Mouse (Mus musculus) neural tube, embryonic 15.5 days (tissue): ENCODE measurements at regions not wholly inside any gene's neighbourhood (a gene's known extent, or its start where the extent isn't known, plus 50 kb on each side); places are given as distances from the start of the nearest gene placed in this dataset.

Source experiments
- ATAC-seq: fragments of 200-750 bp; cut with Nextera tagmentation; 2 replicates; pipeline ENCODE4 v1.8.0; 2017; ENCODE audit warnings: mild to moderate bottlenecking, moderate TSS enrichment, moderate library complexity; ENCODE audit not compliant: low FRiP score
- H3K27ac ChIP-seq: fragments of 300-500 bp; sonication (generic); replicated peaks from 2 replicates; pipeline ENCODE4 v1.5.1; 2015; ENCODE audit warnings: mild to moderate bottlenecking, inconsistent platforms
- H3K27me3 ChIP-seq: fragments of 300-500 bp; sonication (generic); replicated peaks from 2 replicates; pipeline ENCODE4 v1.6.1; 2015; ENCODE audit warnings: inconsistent platforms
- H3K36me3 ChIP-seq: fragments of 300-500 bp; sonication (generic); 2 replicates; pipeline ENCODE4 v1.6.1; 2015; ENCODE audit warnings: inconsistent platforms
- H3K4me1 ChIP-seq: fragments of 300-500 bp; sonication (generic); 2 replicates; pipeline ENCODE4 v1.6.1; 2015; ENCODE audit warnings: inconsistent platforms
- H3K4me2 ChIP-seq: fragments of 300-500 bp; sonication (generic); 2 replicates; pipeline ENCODE4 v1.6.1; 2015; ENCODE audit warnings: inconsistent platforms, mild to moderate bottlenecking, moderate library complexity
- H3K4me3 ChIP-seq: fragments of 300-500 bp; sonication (generic); replicated peaks from 2 replicates; pipeline ENCODE4 v1.5.1; 2015; ENCODE audit warnings: mild to moderate bottlenecking, inconsistent platforms
- H3K9ac ChIP-seq: fragments of 300-500 bp; sonication (generic); replicated peaks from 2 replicates; pipeline ENCODE4 v1.6.1; 2015; ENCODE audit warnings: mild to moderate bottlenecking, inconsistent platforms
- H3K9me3 ChIP-seq: fragments of 300-500 bp; sonication (generic); replicated peaks from 2 replicates; pipeline ENCODE4 v1.6.1; 2016; ENCODE audit warnings: inconsistent platforms
- WGBS: fragments of 180-500 bp; shearing (Covaris S2); methylation state at CpG from one replicate; pipeline ENCODE4 v1.1.7; 2015; ENCODE audit warnings: mixed read lengths; 5-methylcytosine and 5-hydroxymethylcytosine counted together

- Histone ChIP-seq H3K4me2 (no peak overlapping the region), H3K36me3 (no peaks in the 10 kb centered on the region), H3K9ac (no peak overlapping the region), H3K27ac (no peak overlapping the region), H3K4me3 (no peak overlapping the region), H3K9me3 (no peaks in the 10 kb centered on the region), H3K4me1 (no peaks in the 10 kb centered on the region), H3K27me3 (no peaks in the 10 kb centered on the region; the same call in 1 of the 2 replicates)
- no peak for ATAC-seq
- WGBS, result 59% methylated on average over 3 of the region's 3 CpGs
Observed at GRCm38 (mm10) chr1:190067181-190067580, 103.3 kb downstream of the Prox1 start.

- Histone ChIP-seq H3K27ac (no peak overlapping the region), H3K4me1 (no peaks in the 10 kb centered on the region), H3K36me3 (no peaks in the 10 kb centered on the region), H3K9ac (no peak overlapping the region), H3K9me3 (no peaks in the 10 kb centered on the region), H3K4me3 (no peak overlapping the region), H3K27me3 (no peaks in the 10 kb centered on the region; the same call in 1 of the 2 replicates), H3K4me2 (no peak overlapping the region)
- no peak for ATAC-seq
- WGBS, result 47% methylated on average over 9 of the region's 9 CpGs
Observed at GRCm38 (mm10) chr1:190066426-190066825, 104.1 kb downstream of the Prox1 start.

GRCm38 (mm10) chr1:190061560-190062295 is 108.8 kb downstream of the Prox1 start:
- Histone ChIP-seq H3K27ac (no peak overlapping the region), H3K4me2 (no peak overlapping the region), H3K9ac (no peak overlapping the region), H3K4me3 (no peak overlapping the region), H3K27me3 (no peaks in the 10 kb centered on the region), H3K9me3 (no peaks in the 10 kb centered on the region), H3K36me3 (no peaks in the 10 kb centered on the region), H3K4me1 (no peaks in the 10 kb centered on the region)
- 63% methylated on average over 9 of the region's 9 CpGs for WGBS
- ATAC-seq, result no peak

- no peak overlapping the region for H3K27ac ChIP-seq
- no peaks in the 10 kb centered on the region for H3K4me1 ChIP-seq
- H3K27me3 ChIP-seq, result no peaks in the 10 kb centered on the region
- no peaks in the 10 kb centered on the region for H3K9me3 ChIP-seq
- no peak overlapping the region for H3K4me3 ChIP-seq
- ATAC-seq, result no peak
- no peaks in the 10 kb centered on the region for H3K36me3 ChIP-seq
- no peak overlapping the region for H3K9ac ChIP-seq
- WGBS, result 79% methylated on average over 3 of the region's 3 CpGs
- H3K4me2 ChIP-seq, result no peak overlapping the region
Observed at GRCm38 (mm10) chr1:190059025-190059424, 111.5 kb downstream of the Prox1 start.

- 81% methylated on average over 2 of the region's 2 CpGs for WGBS
- no peak overlapping the region for H3K9ac ChIP-seq
- no peak overlapping the region for H3K4me2 ChIP-seq
- no peak overlapping the region for H3K4me3 ChIP-seq
- no peaks in the 10 kb centered on the region for H3K4me1 ChIP-seq
- no peak overlapping the region for H3K27ac ChIP-seq
- H3K9me3 ChIP-seq, result no peaks in the 10 kb centered on the region
- H3K36me3 ChIP-seq, result no peaks in the 10 kb centered on the region
- H3K27me3 ChIP-seq, result no peaks in the 10 kb centered on the region
- no peak for ATAC-seq
Observed at GRCm38 (mm10) chr1:190056931-190057330, 113.6 kb downstream of the Prox1 start.

- WGBS, result 97% methylated on average over 2 of the region's 2 CpGs
- H3K36me3 ChIP-seq, result no peaks in the 10 kb centered on the region
- no peak for ATAC-seq
- no peak overlapping the region for H3K4me3 ChIP-seq
- peaks cover 3% of the 10 kb centered on the region; the same call in 1 of the 2 replicates for H3K4me1 ChIP-seq
- H3K9me3 ChIP-seq, result peaks cover 4% of the 10 kb centered on the region; the same call in 1 of the 2 replicates
- H3K9ac ChIP-seq, result no peak overlapping the region
- H3K27me3 ChIP-seq, result no peaks in the 10 kb centered on the region
- H3K27ac ChIP-seq, result no peak overlapping the region
- no peak overlapping the region for H3K4me2 ChIP-seq
Observed at GRCm38 (mm10) chr1:190051903-190052302, 118.6 kb downstream of the Prox1 start.

- no peaks in the 10 kb centered on the region for H3K36me3 ChIP-seq
- H3K4me1 ChIP-seq, result peaks cover 3% of the 10 kb centered on the region; the same call in 1 of the 2 replicates
- H3K4me2 ChIP-seq, result no peak overlapping the region
- peaks cover 4% of the 10 kb centered on the region; the same call in 1 of the 2 replicates for H3K9me3 ChIP-seq
- H3K27me3 ChIP-seq, result no peaks in the 10 kb centered on the region; the same call in 1 of the 2 replicates
- no peak overlapping the region for H3K4me3 ChIP-seq
- WGBS, result 77% methylated on average over 2 of the region's 2 CpGs
- no peak for ATAC-seq
- no peak overlapping the region for H3K27ac ChIP-seq
- H3K9ac ChIP-seq, result no peak overlapping the region
Observed at GRCm38 (mm10) chr1:190048521-190049170, 121.9 kb downstream of the Prox1 start.

- Histone ChIP-seq H3K27ac (no peak overlapping the region), H3K36me3 (no peaks in the 10 kb centered on the region), H3K27me3 (no peaks in the 10 kb centered on the region; the same call in 1 of the 2 replicates), H3K4me1 (peaks cover 3% of the 10 kb centered on the region; the same call in 1 of the 2 replicates), H3K4me3 (no peak overlapping the region), H3K9me3 (peaks cover 4% of the 10 kb centered on the region; the same call in 1 of the 2 replicates), H3K9ac (no peak overlapping the region), H3K4me2 (no peak overlapping the region)
- 60% methylated on average over 6 of the region's 6 CpGs for WGBS
- no peak for ATAC-seq
Observed at GRCm38 (mm10) chr1:190047201-190047600, 123.3 kb downstream of the Prox1 start.

- Histone ChIP-seq H3K36me3 (no peaks in the 10 kb centered on the region), H3K9me3 (peaks cover 4% of the 10 kb centered on the region; the same call in 1 of the 2 replicates), H3K27me3 (no peaks in the 10 kb centered on the region; the same call in 1 of the 2 replicates), H3K4me3 (no peak overlapping the region), H3K4me2 (no peak overlapping the region), H3K9ac (no peak overlapping the region), H3K4me1 (peaks cover 3% of the 10 kb centered on the region; the same call in 1 of the 2 replicates), H3K27ac (no peak overlapping the region)
- ATAC-seq, result peak; percentile 63; the same call in 1 of the 2 replicates
- 29% methylated on average over 1 of the region's 1 CpGs for WGBS
Observed at GRCm38 (mm10) chr1:190045797-190046196, 123.6 kb upstream of the Smyd2 start.

- H3K9ac ChIP-seq, result no peak overlapping the region
- H3K27me3 ChIP-seq, result no peaks in the 10 kb centered on the region; the same call in 1 of the 2 replicates
- no peaks in the 10 kb centered on the region for H3K9me3 ChIP-seq
- H3K4me2 ChIP-seq, result no peak overlapping the region
- WGBS, result 50% methylated on average over 3 of the region's 3 CpGs
- H3K27ac ChIP-seq, result no peak overlapping the region
- H3K36me3 ChIP-seq, result no peaks in the 10 kb centered on the region
- peaks cover 3% of the 10 kb centered on the region; the same call in 1 of the 2 replicates for H3K4me1 ChIP-seq
- ATAC-seq, result no peak
- H3K4me3 ChIP-seq, result no peak overlapping the region
Observed at GRCm38 (mm10) chr1:190044036-190044435, 121.9 kb upstream of the Smyd2 start.

- Histone ChIP-seq H3K9ac (no peak overlapping the region), H3K4me2 (no peak overlapping the region), H3K9me3 (no peaks in the 10 kb centered on the region), H3K27ac (no peak overlapping the region), H3K27me3 (no peaks in the 10 kb centered on the region; the same call in 1 of the 2 replicates), H3K4me1 (peaks cover 3% of the 10 kb centered on the region; the same call in 1 of the 2 replicates), H3K4me3 (no peak overlapping the region), H3K36me3 (no peaks in the 10 kb centered on the region)
- no peak for ATAC-seq
- 87% methylated on average over 10 of the region's 10 CpGs for WGBS
Observed at GRCm38 (mm10) chr1:190043156-190043555, 121.0 kb upstream of the Smyd2 start.

- no peak for ATAC-seq
- Histone ChIP-seq H3K4me3 (no peak overlapping the region), H3K36me3 (no peaks in the 10 kb centered on the region), H3K9me3 (no peaks in the 10 kb centered on the region), H3K4me2 (no peak overlapping the region), H3K4me1 (0 out of 2 replicates have a peak, but pooled peaks cover under 1% of the 10 kb centered on the region), H3K9ac (no peak overlapping the region), H3K27me3 (no peaks in the 10 kb centered on the region; the same call in 1 of the 2 replicates), H3K27ac (no peak overlapping the region)
- WGBS, result 87% methylated on average over 4 of the region's 4 CpGs
Observed at GRCm38 (mm10) chr1:190042197-190042596, 120.0 kb upstream of the Smyd2 start.
